Mouse (Mus musculus) monocyte, adult 59 days (primary cell): ENCODE results near the gene Ogdhl. TPM values are rescaled to one million over a fixed set of nuclear protein-coding genes. Genes with fewer than 3 reads are reported as not detected.

Source experiments
- total RNA-seq, 2 experiments: library from RNA; stranded (reverse); gene quantifications; one replicate each; pipeline ENCODE4 v1.2.4; 2023

Gene Ogdhl
- total RNA-seq = not detected

GRCm38 (mm10) chr14:32321732-32322685 lies at the start of gene Ogdhl:
Ogdhl (plus strand) TSS chr14:32322019.

GRCm38 (mm10) chr14:32388196-32388595 lies 66.4 kb downstream of the Ogdhl start, which contains the start of gene 1700024G13Rik:
1700024G13Rik (minus strand) TSS chr14:32388391.

Other genes with a start within 250 kb of the Ogdhl start
- 1 to 10 TPM; 2.4 to 8.7 TPM for gene Oxnad1, start 236.6 kb upstream of the Ogdhl start, total RNA-seq
- gene Dph3, start 236.3 kb upstream of the Ogdhl start, total RNA-seq = 10 to 100 TPM; 56.0 to 69.0 TPM
- not detected for gene Msmb, start 180.0 kb upstream of the Ogdhl start, total RNA-seq
- 100 to 1,000 TPM; 132 to 150 TPM for gene Ncoa4, start 162.2 kb upstream of the Ogdhl start, total RNA-seq
- 10 to 100 TPM; 64.0 to 74.5 TPM for gene Timm23, start 120.1 kb upstream of the Ogdhl start, total RNA-seq
- 10 to 100 TPM; 37.2 to 37.8 TPM for gene Parg, start 120.1 kb upstream of the Ogdhl start, total RNA-seq
- gene 1700024G13Rik, start 66.4 kb downstream of the Ogdhl start, total RNA-seq = not detected
- not detected for gene Slc18a3, start 142.8 kb downstream of the Ogdhl start, total RNA-seq
- not detected for gene Chat, start 144.0 kb downstream of the Ogdhl start, total RNA-seq
- gene Ercc6, start 191.5 kb downstream of the Ogdhl start, total RNA-seq = 10 to 100 TPM; 15.8 to 18.0 TPM